Mouse (Mus musculus) CD4-positive, CD25-positive, alpha-beta regulatory T cell, adult 2 months (primary cell): ENCODE measurements around the gene Mfap1b.
"Not testable (repeated sequence)": the region's sequence is repeated elsewhere in the genome, so short reads cannot be mapped to it uniquely, and the experiment has no call there.

Experiments
- DNase-seq: peaks from one replicate; pipeline ENCODE4 v3.0.0-alpha.2; 2012; ENCODE audit warnings: low read depth, low spot score

Gene Mfap1b

DNA sequence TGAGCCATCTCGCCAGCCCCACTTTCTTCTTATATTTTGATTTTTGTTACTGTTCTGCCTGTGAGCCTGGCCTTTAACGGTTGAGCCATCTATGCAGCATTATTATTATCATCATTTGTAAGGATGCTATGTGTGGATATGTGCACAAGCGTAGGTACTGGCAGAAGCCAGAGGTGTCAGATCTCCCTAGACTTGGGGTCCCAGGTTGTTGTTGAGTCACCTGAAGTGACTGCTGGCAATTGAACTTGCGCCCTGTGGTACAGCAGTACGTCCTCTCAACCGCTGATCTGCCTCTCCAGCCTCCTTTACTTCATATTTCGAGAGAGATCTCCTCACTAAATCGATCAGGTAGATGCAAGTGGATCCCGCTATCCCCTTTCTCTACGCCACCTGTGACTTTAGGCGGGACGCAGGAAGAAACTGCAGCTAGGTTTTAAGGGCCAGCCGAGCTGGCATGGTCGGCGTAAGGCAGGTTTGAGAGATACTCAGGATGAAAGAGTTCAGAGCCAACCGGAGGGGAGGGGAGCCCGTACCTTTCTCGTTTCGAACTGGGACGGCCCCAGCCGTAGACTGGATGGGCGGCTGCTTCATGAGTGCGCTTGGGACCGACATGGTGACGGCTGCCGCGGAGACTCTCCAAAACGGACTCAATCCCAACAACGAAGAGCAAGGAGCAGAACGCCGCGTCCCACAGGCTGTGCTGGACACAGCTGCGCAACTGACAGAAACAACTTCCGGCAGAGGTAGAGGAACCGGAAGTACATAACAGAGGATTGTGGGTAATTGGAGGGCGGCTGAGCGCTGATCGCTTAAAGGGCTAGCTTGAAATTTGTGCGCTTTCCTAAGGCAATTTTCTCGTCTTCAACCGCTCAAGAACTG, at the start of gene Mfap1b:
Mfap1b (minus strand) TSS at position 767 of the 879 bp plus-strand sequence.
- peak; percentile 90 for DNase-seq

DNA sequence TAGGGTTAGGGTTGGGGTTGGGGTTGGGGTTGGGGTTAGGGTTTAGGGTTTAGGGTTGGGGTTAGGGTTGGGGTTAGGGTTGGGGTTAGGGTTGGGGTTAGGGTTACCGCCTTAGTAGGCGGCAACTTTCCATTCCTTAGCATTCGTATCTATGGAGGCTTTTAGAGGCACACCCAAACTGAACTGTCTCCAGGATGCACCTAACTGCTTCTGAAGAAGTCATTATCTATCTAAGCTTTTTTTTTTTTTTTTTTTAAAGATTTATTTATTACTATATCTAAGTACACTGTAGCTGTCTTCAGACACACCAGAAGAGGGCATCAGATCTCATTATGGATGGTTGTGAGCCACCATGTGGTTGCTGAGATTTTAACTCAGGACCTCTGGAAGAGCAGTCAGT, 49.0 kb upstream of the Mfap1b start:
- not testable (repeated sequence) for DNase-seq

DNA sequence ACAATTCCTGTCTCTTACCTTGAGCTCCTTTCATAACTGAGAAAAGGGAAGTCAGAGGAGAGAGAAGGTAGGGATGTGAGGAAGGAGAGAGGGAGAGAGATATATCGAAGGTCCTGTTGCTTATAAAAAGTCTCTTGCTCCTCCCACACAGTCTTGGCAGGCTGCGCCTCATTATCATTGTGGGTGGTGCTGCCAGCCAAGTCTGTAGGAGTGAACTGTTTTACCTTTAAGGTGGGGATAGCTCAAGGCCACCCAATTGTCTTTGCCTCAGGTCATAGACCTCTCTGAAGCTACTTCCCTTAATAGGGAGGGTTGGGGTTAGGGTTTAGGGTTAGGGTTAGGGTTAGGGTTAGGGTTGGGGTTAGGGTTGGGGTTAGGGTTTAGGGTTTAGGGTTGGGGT, 48.1 kb upstream of the Mfap1b start:
- DNase-seq = no peak

DNA sequence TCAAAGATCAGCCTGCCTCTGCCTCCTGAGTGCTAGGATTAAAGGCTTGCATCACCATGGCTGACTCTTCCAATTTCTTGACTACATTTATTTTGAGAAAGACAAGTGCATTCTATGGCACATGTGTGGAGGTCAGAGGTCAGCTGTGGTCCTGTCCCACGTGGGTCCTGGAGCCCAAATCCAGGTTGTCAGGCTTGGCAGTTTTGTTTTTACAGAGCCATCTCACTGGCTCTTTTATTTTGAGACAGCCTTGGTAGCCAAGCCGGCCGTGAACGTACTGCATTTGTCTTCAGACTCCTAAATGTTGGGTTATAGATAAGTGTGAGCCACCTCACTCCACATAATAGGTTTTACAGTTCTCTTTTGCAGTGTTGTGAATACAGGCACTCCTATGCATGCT, 44.8 kb upstream of the Mfap1b start:
- DNase-seq = not testable (repeated sequence)

DNA sequence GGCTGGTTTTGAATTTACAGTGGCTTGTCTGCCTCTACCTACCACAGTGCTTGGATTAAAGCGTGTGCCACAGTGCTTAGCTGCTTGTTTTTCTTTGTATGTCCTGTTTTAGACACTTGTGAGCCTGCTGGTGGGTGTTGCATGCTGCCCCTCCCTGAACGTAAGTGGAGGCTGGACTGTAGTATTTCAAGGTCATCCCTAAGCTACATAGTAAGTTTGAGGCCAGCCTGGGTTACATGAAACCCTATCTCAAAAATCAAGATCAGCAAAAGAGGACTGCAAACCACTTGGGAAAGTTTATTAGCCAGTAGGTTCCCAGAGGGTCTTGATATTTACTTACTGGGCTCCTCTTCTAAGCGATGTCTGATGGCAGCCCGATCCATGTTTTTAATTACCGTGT, 44.2 kb upstream of the Mfap1b start:
- no peak for DNase-seq

DNA sequence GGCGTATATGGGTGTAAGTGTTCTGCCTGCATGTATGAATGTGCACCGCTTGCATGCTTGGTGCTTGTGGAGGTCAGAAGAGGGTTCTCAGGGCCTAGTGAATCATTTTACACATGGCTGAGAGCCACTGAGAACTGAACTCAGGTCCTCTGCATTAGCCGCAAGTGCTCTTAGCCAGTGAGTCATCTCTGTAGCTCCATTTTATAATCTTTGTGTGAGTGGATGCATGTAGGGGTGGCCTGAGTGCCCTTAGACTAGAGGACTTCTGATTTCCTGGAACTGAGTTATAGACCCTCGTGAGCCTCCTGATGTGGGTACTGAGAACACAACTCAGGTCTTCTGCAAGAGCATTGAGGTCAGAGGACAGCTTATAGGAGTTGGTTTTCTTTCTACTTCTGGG, 40.3 kb upstream of the Mfap1b start:
- DNase-seq = no peak

DNA sequence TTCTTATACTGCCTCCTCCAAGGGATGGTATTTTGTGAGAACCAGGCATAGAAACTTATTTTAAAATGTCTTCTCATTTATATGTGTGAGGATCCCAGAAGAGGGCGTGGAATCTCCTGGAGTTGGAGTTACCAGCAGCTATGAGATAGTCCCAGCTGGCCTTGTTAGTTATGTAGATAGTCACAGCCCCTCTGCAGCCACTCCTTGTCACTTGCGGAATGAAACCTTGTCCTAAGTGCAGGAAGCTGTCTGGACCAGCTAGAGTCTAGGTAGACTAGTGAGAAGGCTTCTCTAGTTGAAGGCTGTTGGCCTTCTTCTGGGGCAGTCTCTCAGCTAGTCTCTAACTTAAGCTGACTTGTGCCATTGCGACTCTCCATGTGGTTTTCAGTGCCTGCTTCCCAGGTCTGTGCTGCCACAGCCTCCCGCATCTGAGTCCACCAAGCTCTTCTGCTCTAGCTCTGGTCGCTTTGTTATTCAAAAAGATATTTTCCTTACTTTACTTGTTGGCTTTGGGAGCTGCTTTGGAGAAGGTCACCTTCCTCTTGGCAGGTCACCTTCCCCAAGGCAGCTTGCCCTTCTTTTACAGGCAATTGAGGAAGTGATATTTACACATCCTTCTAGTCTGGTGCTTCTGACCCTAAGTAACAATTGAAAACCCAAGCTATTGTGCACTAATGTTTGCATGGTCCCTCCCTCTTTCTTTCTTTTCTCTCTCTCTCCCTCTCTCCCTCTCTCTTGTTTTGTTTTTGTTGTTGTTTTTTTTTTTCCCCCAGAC, 39.3 kb upstream of the Mfap1b start:
- not testable (repeated sequence) for DNase-seq

DNA sequence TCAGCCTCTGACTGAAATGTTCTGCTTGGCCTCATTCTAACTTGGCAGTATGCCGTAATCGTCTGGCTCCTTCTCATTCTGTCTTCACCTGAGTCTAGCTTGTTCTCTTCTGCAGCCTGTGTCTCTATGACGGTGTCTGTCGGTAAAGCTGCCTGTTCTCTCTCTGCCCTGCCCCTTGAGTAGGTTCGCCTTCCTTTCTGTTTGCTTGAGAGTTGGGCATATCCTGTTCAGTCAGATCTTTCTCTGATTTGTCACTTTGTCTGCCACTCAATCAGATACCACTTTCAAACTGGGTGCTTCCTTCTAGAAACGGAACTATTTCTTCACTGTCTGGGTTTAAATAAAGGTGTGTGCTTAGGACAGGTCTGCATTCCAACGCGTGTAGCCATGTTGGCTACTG, 37.5 kb upstream of the Mfap1b start:
- peak; percentile 91 for DNase-seq

DNA sequence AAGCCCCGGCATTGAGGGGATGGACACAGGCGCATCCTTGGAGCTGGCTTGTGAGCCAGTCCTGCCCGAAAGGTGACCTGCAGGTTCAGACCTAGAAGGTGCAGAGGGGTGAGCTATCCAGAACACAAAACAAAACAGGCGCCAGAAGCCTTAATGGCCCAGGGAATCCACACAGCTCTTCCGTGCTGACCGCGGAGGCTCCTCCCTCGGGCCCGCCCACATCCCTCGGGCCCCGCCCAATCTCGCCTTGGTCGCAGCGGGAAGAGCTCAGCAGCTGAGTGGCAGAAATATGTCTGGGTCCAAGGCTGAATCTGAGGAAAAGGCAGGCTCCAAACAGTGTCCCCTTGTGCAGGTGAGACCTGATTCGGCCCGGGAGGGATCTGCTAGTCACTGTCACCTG, 35.7 kb upstream of the Mfap1b start:
- DNase-seq = peak; percentile 60

DNA sequence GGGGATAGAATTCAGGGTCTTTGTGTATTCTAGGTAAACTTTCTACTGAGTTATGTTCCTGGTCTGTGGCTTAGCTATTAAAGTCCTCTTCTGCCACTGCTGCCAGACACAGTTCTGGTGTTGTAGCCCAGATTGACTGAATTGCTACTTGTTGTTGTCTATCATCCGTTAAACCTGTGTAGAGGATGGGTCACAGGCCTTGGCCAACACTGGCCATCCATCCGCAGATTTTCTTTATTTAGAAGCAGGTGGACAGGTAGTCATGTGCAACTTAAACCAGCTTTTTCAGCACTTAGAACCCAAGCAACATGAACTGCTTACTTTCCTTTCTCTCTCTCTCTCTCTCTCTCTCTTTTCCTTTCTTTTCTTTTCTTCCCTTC, 34.1 kb upstream of the Mfap1b start:
- no peak for DNase-seq

DNA sequence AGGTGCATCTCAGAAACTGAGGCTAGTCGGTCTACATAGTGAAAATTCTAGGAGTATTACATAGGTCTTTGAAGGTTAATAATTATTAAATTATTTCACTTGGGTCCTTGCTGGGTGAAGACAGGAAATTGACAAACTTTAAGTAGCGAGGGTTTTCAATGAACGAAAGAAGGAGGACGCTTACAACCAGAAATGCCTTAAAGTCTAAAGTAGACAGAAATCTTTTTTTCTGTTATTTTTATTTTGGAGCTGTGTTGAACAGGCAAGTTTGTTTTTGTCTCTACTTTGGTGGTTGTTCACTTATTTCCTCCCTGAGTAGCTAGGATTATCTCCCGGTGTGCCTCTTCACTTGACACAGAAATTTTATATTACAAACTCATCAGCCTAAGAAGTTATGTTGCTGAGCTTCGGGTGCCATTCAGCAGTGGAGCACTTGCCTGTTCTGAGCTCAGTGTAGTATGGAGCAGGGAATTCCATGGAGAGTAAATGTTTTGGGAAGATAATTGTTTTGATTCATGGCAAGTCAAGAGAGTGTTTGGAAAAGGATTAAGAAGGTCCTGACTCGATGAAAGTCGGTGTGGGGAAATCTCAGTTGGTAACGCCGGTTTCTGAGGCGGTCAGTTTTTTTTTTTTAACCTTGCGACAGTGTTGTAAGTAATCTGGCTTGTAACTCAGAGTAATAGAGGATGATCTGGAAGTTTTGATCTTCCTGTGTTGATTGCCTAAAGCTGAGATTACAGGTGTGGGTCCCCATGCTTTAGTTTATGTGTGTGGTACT, 33.5 kb upstream of the Mfap1b start:
- no peak for DNase-seq

DNA sequence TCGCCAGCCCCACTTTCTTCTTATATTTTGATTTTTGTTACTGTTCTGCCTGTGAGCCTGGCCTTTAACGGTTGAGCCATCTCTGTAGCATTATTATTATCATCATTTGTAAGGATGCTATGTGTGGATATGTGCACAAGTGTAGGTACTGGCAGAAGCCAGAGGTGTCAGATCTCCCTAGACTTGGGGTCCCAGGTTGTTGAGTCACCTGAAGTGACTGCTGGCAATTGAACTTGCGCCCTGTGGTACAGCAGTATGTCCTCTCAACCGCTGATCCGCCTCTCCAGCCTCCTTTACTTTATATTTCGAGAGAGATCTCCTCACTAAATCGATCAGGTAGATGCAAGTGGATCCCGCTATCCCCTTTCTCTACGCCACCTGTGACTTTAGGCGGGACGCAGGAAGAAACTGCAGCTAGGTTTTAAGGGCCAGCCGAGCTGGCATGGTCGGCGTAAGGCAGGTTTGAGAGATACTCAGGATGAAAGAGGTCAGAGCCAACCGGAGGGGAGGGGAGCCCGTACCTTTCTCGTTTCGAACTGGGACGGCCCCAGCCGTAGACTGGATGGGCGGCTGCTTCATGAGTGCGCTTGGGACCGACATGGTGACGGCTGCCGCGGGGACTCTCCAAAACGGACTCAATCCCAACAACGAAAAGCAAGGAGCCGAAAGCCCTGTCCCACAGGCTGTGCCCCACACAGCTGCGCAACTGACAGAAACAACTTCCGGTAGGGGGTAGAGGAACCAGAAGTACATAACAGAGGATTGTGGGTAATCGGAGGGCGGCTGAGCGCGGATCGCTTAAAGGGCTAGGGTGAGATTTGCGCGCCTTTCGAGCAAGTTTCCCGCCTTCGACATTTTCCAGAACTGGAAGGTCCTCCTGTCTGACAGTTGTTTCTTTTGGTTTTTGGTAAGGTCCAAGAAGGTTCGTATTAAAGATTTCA, 32.3 kb upstream of the Mfap1b start, which contains the start of the genes Mfap1a and Wdr76:
Mfap1a (minus strand) TSS at position 724 of the 941 bp plus-strand sequence.
Wdr76 (plus strand) TSS at position 782 of the 941 bp plus-strand sequence.
- peak; percentile 91 for DNase-seq

DNA sequence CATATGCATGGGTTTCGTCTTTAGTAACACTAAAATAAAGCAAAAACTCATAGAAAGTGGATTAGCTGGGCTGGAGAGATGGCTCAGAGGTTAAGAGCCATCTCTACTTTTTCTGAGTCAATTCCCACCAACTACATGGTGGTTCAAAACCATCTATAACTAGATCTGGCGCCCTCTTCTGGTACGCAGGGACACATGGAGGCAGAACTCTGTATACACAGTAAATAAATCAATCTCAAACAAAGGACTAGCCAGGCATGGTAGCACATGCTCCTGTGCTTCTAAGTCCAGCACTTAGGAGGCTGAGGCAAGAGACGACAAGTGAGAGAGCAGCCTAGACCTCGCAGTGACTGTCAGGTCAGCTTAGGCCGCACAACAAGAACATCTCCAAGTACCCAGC, 27.7 kb upstream of the Mfap1b start:
- DNase-seq = not testable (repeated sequence)

DNA sequence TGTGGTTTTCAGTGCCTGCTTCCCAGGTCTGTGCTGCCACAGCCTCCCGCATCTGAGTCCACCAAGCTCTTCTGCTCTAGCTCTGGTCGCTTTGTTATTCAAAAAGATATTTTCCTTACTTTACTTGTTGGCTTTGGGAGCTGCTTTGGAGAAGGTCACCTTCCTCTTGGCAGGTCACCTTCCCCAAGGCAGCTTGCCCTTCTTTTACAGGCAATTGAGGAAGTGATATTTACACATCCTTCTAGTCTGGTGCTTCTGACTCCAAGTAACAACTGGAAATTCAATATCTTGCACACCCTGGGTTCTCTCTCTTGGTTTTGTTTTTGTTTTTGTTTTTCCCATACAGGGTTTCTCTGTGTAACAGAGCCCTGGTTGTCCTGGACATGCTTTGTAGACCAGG, 10.5 kb upstream of the Mfap1b start:
- DNase-seq = not testable (repeated sequence)

DNA sequence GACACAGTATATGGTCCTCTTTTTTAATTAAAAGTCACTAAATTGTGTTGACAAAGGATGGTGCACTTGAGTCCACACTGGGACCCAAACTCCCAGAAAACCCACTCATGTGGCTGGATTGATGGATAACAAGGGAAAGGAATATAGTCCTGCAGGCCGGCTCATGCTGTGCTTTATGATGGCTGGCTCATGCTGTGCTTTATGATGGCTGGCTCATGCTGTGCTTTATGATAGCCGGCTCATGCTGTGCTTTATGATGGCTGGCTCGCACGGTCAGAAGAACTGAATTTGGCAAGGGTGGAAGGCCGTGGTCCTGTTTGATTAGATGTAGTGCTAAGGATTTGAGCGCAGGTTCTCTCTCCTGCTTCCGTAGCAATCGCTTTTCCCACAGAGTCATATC, 9.7 kb upstream of the Mfap1b start:
- no peak for DNase-seq

DNA sequence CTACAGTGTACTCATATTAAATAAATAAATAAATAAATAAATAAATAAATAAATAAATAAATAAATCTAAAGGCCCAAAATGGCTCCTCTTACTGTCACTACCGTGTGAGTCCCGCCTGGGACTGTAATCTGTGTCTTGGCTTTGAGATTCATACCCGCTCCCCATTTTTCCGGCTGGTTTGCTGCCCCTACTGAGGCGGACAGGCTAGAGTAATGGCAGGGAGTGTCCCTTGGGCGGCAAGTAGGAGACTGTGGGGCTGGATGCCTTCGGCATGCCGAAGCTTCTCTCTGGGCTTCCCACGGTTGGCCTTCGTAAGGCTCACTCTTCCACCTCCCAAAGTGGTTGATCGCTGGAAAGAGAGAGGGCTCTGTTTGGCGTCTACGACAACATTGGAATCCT, 7.0 kb upstream of the Mfap1b start:
- DNase-seq = not testable (repeated sequence)

DNA sequence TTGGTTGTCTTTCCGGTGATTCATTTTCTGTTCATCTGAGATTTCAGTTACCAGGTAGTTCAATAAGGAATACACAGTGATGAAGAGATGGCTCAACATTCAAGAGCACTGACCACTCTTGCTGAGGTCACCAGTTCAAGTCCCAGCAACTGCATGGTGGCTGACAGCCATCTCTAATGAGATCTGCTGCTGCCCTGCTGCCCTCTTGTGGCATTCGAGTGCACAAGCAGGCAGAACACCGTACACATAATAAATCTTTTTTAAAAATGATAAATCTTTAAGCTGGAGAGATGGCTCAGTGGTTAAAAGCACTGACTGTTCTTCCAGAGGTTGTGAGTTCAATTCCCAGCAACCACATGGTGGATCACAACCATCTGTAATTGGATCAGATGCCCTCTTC, 6.6 kb upstream of the Mfap1b start:
- DNase-seq = peak; percentile 73

DNA sequence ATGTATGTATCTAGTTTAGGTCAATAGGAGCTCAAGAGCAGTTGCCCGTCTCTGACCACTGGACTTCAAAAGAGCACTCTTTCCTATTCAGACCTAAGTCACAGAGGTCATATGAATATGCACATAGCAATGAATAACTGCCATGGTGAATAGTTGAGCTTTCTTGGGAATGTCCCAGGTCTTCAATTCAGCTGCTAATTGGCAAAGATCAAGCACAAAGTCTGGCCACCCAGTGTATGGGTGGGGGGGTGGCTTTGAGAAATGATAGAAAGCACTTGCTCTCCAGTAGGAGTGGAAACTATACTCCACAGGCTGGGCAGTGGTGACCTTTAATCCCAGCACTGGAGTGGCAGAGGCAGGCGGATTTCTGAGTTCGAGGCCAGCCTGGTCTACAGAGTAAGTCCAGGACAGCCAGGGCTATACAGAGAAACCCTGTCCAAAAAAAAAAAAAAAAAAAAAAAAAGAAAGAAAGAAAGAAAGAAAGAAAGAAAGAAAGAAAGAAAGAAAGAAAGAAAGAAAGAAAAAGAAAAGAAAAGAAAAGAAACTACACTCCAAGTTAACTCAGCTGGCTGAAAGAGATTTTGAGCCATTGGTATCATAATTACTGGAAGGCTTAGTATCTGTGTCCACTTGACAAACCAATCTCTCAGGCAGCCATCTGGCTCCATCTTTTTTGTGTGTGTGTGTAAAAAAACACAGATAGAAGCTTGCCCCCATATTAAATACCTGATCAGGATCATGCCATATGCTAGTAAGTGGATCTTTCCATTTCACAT, 3.8 kb upstream of the Mfap1b start:
- no peak for DNase-seq

DNA sequence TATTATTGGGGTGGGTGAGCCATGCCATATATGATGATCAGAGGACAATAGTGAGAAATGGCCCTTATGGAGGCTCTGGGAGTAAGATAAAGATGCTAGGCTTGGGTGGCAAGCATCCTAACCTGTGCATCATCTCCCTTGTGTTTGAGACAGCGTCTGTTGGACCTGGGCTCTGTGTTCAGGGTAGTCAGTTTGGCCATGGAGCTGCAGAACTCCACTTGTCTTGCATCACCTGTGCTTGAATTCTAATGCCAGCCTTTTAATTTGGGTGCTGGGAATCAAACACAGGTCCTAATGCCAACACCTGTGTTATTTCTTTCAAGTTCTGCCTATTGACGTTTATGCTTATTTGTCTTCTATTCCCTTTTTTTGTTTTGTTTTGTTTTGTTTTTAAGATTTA, 1.4 kb upstream of the Mfap1b start:
- not testable (repeated sequence) for DNase-seq

DNA sequence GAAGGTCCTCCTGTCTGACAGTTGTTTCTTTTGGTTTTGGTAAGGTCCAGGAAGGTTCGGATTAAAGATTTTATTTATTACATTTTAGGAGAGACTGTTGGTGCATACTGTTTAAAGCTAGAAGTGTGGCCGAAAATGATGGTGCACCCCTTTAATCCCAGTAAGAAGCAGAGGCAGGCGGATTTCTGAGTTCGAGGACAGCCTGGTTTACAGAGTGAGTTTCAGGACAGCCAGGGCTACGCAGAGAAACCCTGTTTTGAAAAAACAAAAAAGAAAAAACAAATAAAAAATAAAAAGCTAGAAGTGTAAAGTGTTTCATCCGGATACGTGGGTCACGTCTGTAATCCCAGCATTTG, 291 bp upstream of the Mfap1b start:
- no peak for DNase-seq
